Mouse (Mus musculus): ENCODE measurements at regions not wholly inside any gene's neighbourhood (a gene's known extent, or its start where the extent isn't known, plus 50 kb on each side); places are given as distances from the start of the nearest gene placed in this dataset.
A peak's percentile ranks its signal among the peaks of the same experiment; 100 is the strongest.

- peak; percentile 10 for DNase-seq (ENCODE audit: low read depth, low spot score)
These were observed 1481.7 kb upstream of the Jmjd1c start for GRCm38 (mm10) chr10:65614204-65614603.

Data from brain, embryonic 18.5 days (tissue).